Mouse (Mus musculus) MEL (cell line): Measurements from ENCODE around the gene Ep400. TPM values are rescaled to one million over a fixed set of nuclear protein-coding genes. Genes with fewer than 3 reads are reported as not detected.

Experiments
- DNase-seq: peaks from one replicate; pipeline ENCODE4 v3.0.0; 2011; ENCODE audit warnings: low read depth, low spot score
- H3K27ac ChIP-seq: 2 replicates; pipeline ENCODE4 v1.5.1; 2012; ENCODE audit warnings: low read depth, mild to moderate bottlenecking, control low read depth, low read length, moderate library complexity; ENCODE audit not compliant: control insufficient read depth
- H3K27me3 ChIP-seq, 2 experiments: fragments of 150-350 bp in 1 of 2; sonication (generic) in 1 of 2; 2 replicates each; pipeline ENCODE4 v1.6.1; 2012; ENCODE audit warnings: low read length in 2 of 2, mild to moderate bottlenecking in 2 of 2, improper control_type of control experiment in 1 of 2, moderate library complexity in 1 of 2; ENCODE audit not compliant: insufficient read depth in 2 of 2, control insufficient read depth in 1 of 2
- H3K36me3 ChIP-seq, 2 experiments: 2 replicates each; pipeline ENCODE4 v1.6.1; 2012 to 2014; ENCODE audit warnings: low read length in 2 of 2, improper control_type of control experiment in 1 of 2, inconsistent platforms in 1 of 2, mild to moderate bottlenecking in 1 of 2; ENCODE audit not compliant: insufficient read depth in 2 of 2, control insufficient read depth in 1 of 2
- H3K4me1 ChIP-seq, 2 experiments: fragments of 150-350 bp in 1 of 2; sonication (generic) in 1 of 2; 2 replicates each; pipeline ENCODE4 v1.6.1; 2012; ENCODE audit warnings: low read length in 2 of 2, improper control_type of control experiment in 1 of 2, mild to moderate bottlenecking in 1 of 2; ENCODE audit not compliant: insufficient read depth in 2 of 2, control insufficient read depth in 1 of 2
- H3K4me3 ChIP-seq, 2 experiments: fragments of 150-350 bp in 1 of 2; sonication (generic) in 1 of 2; 2 replicates each; pipeline ENCODE4 v1.5.1; 2012; ENCODE audit warnings: low read depth in 2 of 2, low read length in 2 of 2, mild to moderate bottlenecking in 2 of 2, moderate library complexity in 2 of 2, control low read depth in 1 of 2, improper control_type of control experiment in 1 of 2; ENCODE audit not compliant: control insufficient read depth in 1 of 2, insufficient read depth in 1 of 2
- H3K79me2 ChIP-seq: 2 replicates; pipeline ENCODE4 v1.6.1; 2012; ENCODE audit warnings: mild to moderate bottlenecking, low read length, moderate library complexity; ENCODE audit not compliant: control insufficient read depth, poor library complexity, insufficient read depth
- H3K9ac ChIP-seq: 2 replicates; pipeline ENCODE4 v1.6.1; 2012; ENCODE audit warnings: low read depth, mild to moderate bottlenecking, control low read depth, low read length, moderate library complexity; ENCODE audit not compliant: control insufficient read depth, poor library complexity, severe bottlenecking
- H3K9me3 ChIP-seq: fragments of 150-350 bp; sonication (generic); replicated peaks from 2 replicates; pipeline ENCODE4 v1.6.1; 2012; ENCODE audit warnings: mild to moderate bottlenecking, low read length, improper control_type of control experiment, moderate library complexity; ENCODE audit not compliant: insufficient read depth
- BHLHE40 ChIP-seq: IDR thresholded peaks from 2 replicates; pipeline ENCODE4 v1.6.1; 2012; ENCODE audit warnings: low read depth, mild to moderate bottlenecking, inconsistent platforms, low read length, improper control_type of control experiment, borderline replicate concordance
- CHD1 ChIP-seq: IDR thresholded peaks from 2 replicates; pipeline ENCODE4 v1.6.1; 2012; ENCODE audit warnings: low read depth, mild to moderate bottlenecking, inconsistent platforms, low read length, improper control_type of control experiment
- CHD2 ChIP-seq: IDR thresholded peaks from 2 replicates; pipeline ENCODE4 v1.6.1; 2011; ENCODE audit warnings: low read length, improper control_type of control experiment
- CTCF ChIP-seq, 3 experiments: IDR thresholded peaks in 2 of 3; conservative IDR thresholded peaks in 1 of 3; 2 replicates each; pipeline ENCODE4 v1.5.1; 2011 to 2012; ENCODE audit warnings: low read length in 3 of 3, low read depth in 2 of 3, mild to moderate bottlenecking in 2 of 3, improper control_type of control experiment in 1 of 3, inconsistent platforms in 1 of 3, mixed read lengths in 1 of 3, moderate library complexity in 1 of 3; ENCODE audit not compliant: control insufficient read depth in 1 of 3, insufficient read depth in 1 of 3, poor library complexity in 1 of 3, severe bottlenecking in 1 of 3
- ELF1 ChIP-seq: IDR thresholded peaks from 2 replicates; pipeline ENCODE4 v1.6.1; 2014; ENCODE audit warnings: low read depth, mild to moderate bottlenecking, inconsistent platforms, low read length, improper control_type of control experiment, moderate library complexity
- EP300 ChIP-seq, 2 experiments: IDR thresholded peaks; 2 replicates each; pipeline ENCODE4 v1.6.1; 2011; ENCODE audit warnings: improper control_type of control experiment in 2 of 2, low read length in 2 of 2, low read depth in 1 of 2, mild to moderate bottlenecking in 1 of 2
- ETS1 ChIP-seq: IDR thresholded peaks from 2 replicates; pipeline ENCODE4 v1.6.1; 2012; ENCODE audit warnings: low read depth, mild to moderate bottlenecking, inconsistent platforms, low read length, improper control_type of control experiment, moderate library complexity
- GABPA ChIP-seq: IDR thresholded peaks from 2 replicates; pipeline ENCODE4 v1.6.1; 2012; ENCODE audit warnings: low read depth, mild to moderate bottlenecking, inconsistent platforms, low read length, improper control_type of control experiment, moderate library complexity
- GATA1 ChIP-seq: IDR thresholded peaks from 2 replicates; pipeline ENCODE4 v1.6.1; 2011; ENCODE audit warnings: low read depth, low read length, improper control_type of control experiment
- HCFC1 ChIP-seq: IDR thresholded peaks from 2 replicates; pipeline ENCODE4 v1.6.1; 2012; ENCODE audit warnings: low read depth, mild to moderate bottlenecking, inconsistent platforms, low read length, improper control_type of control experiment, moderate library complexity
- JUND ChIP-seq: IDR thresholded peaks from 2 replicates; pipeline ENCODE4 v1.6.1; 2011; ENCODE audit warnings: low read depth, mild to moderate bottlenecking, improper control_type of control experiment, low read length
- KAT2A ChIP-seq: conservative IDR thresholded peaks from 2 replicates; pipeline ENCODE4 v1.6.1; 2012; ENCODE audit warnings: low read depth, low read length, improper control_type of control experiment, inconsistent platforms
- MAFK ChIP-seq: IDR thresholded peaks from 2 replicates; pipeline ENCODE4 v1.6.1; 2011; ENCODE audit warnings: low read depth, mild to moderate bottlenecking, low read length, improper control_type of control experiment, borderline replicate concordance
- MAX ChIP-seq: IDR thresholded peaks from 2 replicates; pipeline ENCODE4 v1.6.1; 2011; ENCODE audit warnings: low read length, improper control_type of control experiment
- MAZ ChIP-seq: IDR thresholded peaks from 2 replicates; pipeline ENCODE4 v1.6.1; 2012; ENCODE audit warnings: low read depth, mild to moderate bottlenecking, inconsistent platforms, low read length, improper control_type of control experiment
- MEF2A ChIP-seq: IDR thresholded peaks from 2 replicates; pipeline ENCODE4 v1.6.1; 2014; ENCODE audit warnings: low read depth, mild to moderate bottlenecking, inconsistent platforms, low read length, improper control_type of control experiment; ENCODE audit not compliant: poor library complexity, insufficient replicate concordance, severe bottlenecking; ENCODE audit errors: extremely low read depth
- MXI1 ChIP-seq: IDR thresholded peaks from 2 replicates; pipeline ENCODE4 v1.6.1; 2011; ENCODE audit warnings: mild to moderate bottlenecking, low read depth, low read length, improper control_type of control experiment
- MYB ChIP-seq: IDR thresholded peaks from 2 replicates; pipeline ENCODE4 v1.6.1; 2011; ENCODE audit warnings: mild to moderate bottlenecking, low read depth, low read length, improper control_type of control experiment
- MYC ChIP-seq: IDR thresholded peaks from 2 replicates; pipeline ENCODE4 v1.6.1; 2011; ENCODE audit warnings: low read depth, mild to moderate bottlenecking, low read length, improper control_type of control experiment, moderate library complexity
- NELFE ChIP-seq: IDR thresholded peaks from 2 replicates; pipeline ENCODE4 v1.6.1; 2011; ENCODE audit warnings: low read depth, low read length, improper control_type of control experiment
- NRF1 ChIP-seq: IDR thresholded peaks from 2 replicates; pipeline ENCODE4 v1.6.1; 2014; ENCODE audit warnings: low read depth, mild to moderate bottlenecking, inconsistent platforms, low read length, improper control_type of control experiment, moderate library complexity; ENCODE audit not compliant: poor library complexity, insufficient read depth, severe bottlenecking
- POLR2A ChIP-seq, 2 experiments: IDR thresholded peaks; 2 replicates each; pipeline ENCODE4 v1.6.1; 2011 to 2012; ENCODE audit warnings: low read length in 2 of 2, mild to moderate bottlenecking in 2 of 2, control low read depth in 1 of 2, improper control_type of control experiment in 1 of 2, low read depth in 1 of 2, moderate library complexity in 1 of 2; ENCODE audit not compliant: control insufficient read depth in 1 of 2, insufficient read depth in 1 of 2, poor library complexity in 1 of 2
- POLR2AphosphoS2 ChIP-seq: IDR thresholded peaks from 2 replicates; pipeline ENCODE4 v1.6.1; 2011; ENCODE audit warnings: low read length, improper control_type of control experiment
- POLR2AphosphoS5 ChIP-seq: IDR thresholded peaks from 2 replicates; pipeline ENCODE4 v1.6.1; 2012; ENCODE audit warnings: low read depth, borderline replicate concordance, mild to moderate bottlenecking, inconsistent platforms, low read length, moderate library complexity, mixed read lengths
- RAD21 ChIP-seq: IDR thresholded peaks from 2 replicates; pipeline ENCODE4 v1.6.1; 2011; ENCODE audit warnings: mild to moderate bottlenecking, low read depth, low read length, improper control_type of control experiment
- RCOR1 ChIP-seq: IDR thresholded peaks from 2 replicates; pipeline ENCODE4 v1.6.1; 2012; ENCODE audit warnings: low read depth, mild to moderate bottlenecking, inconsistent platforms, low read length, improper control_type of control experiment
- SIN3A ChIP-seq: IDR thresholded peaks from 2 replicates; pipeline ENCODE4 v1.6.1; 2012; ENCODE audit warnings: low read length, improper control_type of control experiment, inconsistent platforms
- SMC3 ChIP-seq: IDR thresholded peaks from 2 replicates; pipeline ENCODE4 v1.6.1; 2011; ENCODE audit warnings: low read depth, low read length, improper control_type of control experiment
- TAL1 ChIP-seq: IDR thresholded peaks from 2 replicates; pipeline ENCODE4 v1.6.1; 2012; ENCODE audit warnings: mild to moderate bottlenecking, inconsistent platforms, low read length, moderate library complexity, mixed read lengths
- TBP ChIP-seq: IDR thresholded peaks from 2 replicates; pipeline ENCODE4 v1.8.0; 2011; ENCODE audit warnings: low read depth, low read length, improper control_type of control experiment
- TCF12 ChIP-seq: IDR thresholded peaks from 2 replicates; pipeline ENCODE4 v1.6.1; 2014; ENCODE audit warnings: low read depth, mild to moderate bottlenecking, inconsistent platforms, low read length, improper control_type of control experiment, moderate library complexity
- UBTF ChIP-seq: IDR thresholded peaks from 2 replicates; pipeline ENCODE4 v1.6.1; 2012; ENCODE audit warnings: low read depth, mild to moderate bottlenecking, inconsistent platforms, low read length, improper control_type of control experiment, moderate library complexity, borderline replicate concordance; ENCODE audit not compliant: insufficient read depth
- USF1 ChIP-seq: IDR thresholded peaks from 2 replicates; pipeline ENCODE4 v1.6.1; 2014; ENCODE audit warnings: low read depth, mild to moderate bottlenecking, inconsistent platforms, low read length, improper control_type of control experiment, moderate library complexity
- USF2 ChIP-seq, 2 experiments: IDR thresholded peaks; 2 replicates each; pipeline ENCODE4 v1.6.1; 2011 to 2012; ENCODE audit warnings: improper control_type of control experiment in 2 of 2, low read length in 2 of 2, borderline replicate concordance in 1 of 2, inconsistent platforms in 1 of 2, low read depth in 1 of 2, mild to moderate bottlenecking in 1 of 2; ENCODE audit not compliant: insufficient read depth in 1 of 2
- ZC3H11A ChIP-seq: IDR thresholded peaks from 2 replicates; pipeline ENCODE4 v1.6.1; 2012; ENCODE audit warnings: low read depth, mild to moderate bottlenecking, inconsistent platforms, low read length, improper control_type of control experiment
- ZNF384 ChIP-seq: IDR thresholded peaks from 2 replicates; pipeline ENCODE4 v1.6.1; 2012; ENCODE audit warnings: low read depth, mild to moderate bottlenecking, inconsistent platforms, low read length, improper control_type of control experiment
- polyA plus RNA-seq, 2 experiments: library from polyadenylated mRNA; stranded (reverse) in 1 of 2; unstranded in 1 of 2; fragments of >175 nt in 1 of 2; fragments of >200 nt in 1 of 2; gene quantifications; 2 replicates each; pipeline versions ENCODE4 v1.2.1 to v1.2.4; 2012; ENCODE audit warnings: low replicate concordance in 2 of 2, low read depth in 1 of 2; ENCODE audit not compliant: insufficient read length in 2 of 2, insufficient read depth in 1 of 2, missing spikeins in 1 of 2
- total RNA-seq: library from RNA; depleted of rRNA; stranded (reverse); fragments of 300-350 nt; gene quantifications from 2 replicates; pipeline ENCODE4 v1.2.3, GENCODE M21; 2012

Ep400 gene
- total and polyA plus RNA-seq, 3 experiments: 21.5 to 96.8 (median 27.2) TPM

- H3K4me3 ChIP-seq: peak overlapping the region; percentile 87 to 94
- peaks cover 0 to 23% of the 10 kb centered on the region in 2 experiments; a peak in 2 of 4 replicates for H3K36me3 ChIP-seq
- H3K9me3 ChIP-seq: no peaks in the 10 kb centered on the region
- H3K79me2 ChIP-seq: peaks cover 8% of the 10 kb centered on the region
- peak; percentile 78 for DNase-seq
- peak overlapping the region; percentile 49 for H3K27ac ChIP-seq
- peaks cover 12 to 29% of the 10 kb centered on the region in 2 experiments; a peak in 3 of 4 replicates for H3K4me1 ChIP-seq
- H3K9ac ChIP-seq: peak overlapping the region; percentile 82
- no peaks in the 10 kb centered on the region for H3K27me3 ChIP-seq
- TF ChIP-seq UBTF: no peak
- TF ChIP-seq CTCF (IDR thresholded peaks at IDR 0.05 in 2 of 3, conservative IDR thresholded peaks at IDR 0.05 in 1 of 3; ENCODE audit: control insufficient read depth in 1 of 3, insufficient read depth in 1 of 3, low read depth in 2 of 3, low read length in 3 of 3, poor library complexity in 1 of 3, severe bottlenecking in 1 of 3): no peak
- TF ChIP-seq CHD2: no peak
- TF ChIP-seq POLR2AphosphoS5: no peak
- TF ChIP-seq TBP: no peak
- no peak for TF ChIP-seq RAD21
- TF ChIP-seq TCF12: no peak
- no peak for TF ChIP-seq ZC3H11A
- peak; percentile 26; the same call in 1 of the 2 replicates for TF ChIP-seq ETS1
- TF ChIP-seq GABPA: no peak
- 0 out of 2 replicates have a peak, but pooled peaks have one; percentile 22 for TF ChIP-seq MAZ
- no peak for TF ChIP-seq CHD1
- no peak for TF ChIP-seq JUND
- TF ChIP-seq MAX: peak; percentile 46; the same call in 1 of the 2 replicates
- no peak for TF ChIP-seq MEF2A
- TF ChIP-seq KAT2A: no peak
- peak; percentile 94 for TF ChIP-seq SIN3A
- 0 out of 2 replicates have a peak, but pooled peaks have one; percentile 19 for TF ChIP-seq HCFC1
- TF ChIP-seq TAL1: no peak
- peak; percentile 97 for TF ChIP-seq MAFK
- TF ChIP-seq SMC3: no peak
- peak in 1 of 2 experiments; percentile 57; a peak in 1 of 4 replicates for TF ChIP-seq POLR2A (IDR thresholded peaks at IDR 0.05; ENCODE audit: control insufficient read depth in 1 of 2, insufficient read depth in 1 of 2, low read depth in 1 of 2, low read length in 2 of 2, poor library complexity in 1 of 2)
- TF ChIP-seq BHLHE40: no peak
- no peak for TF ChIP-seq ZNF384
- peak in 1 of 2 experiments; percentile 27; a peak in 2 of 4 replicates for TF ChIP-seq EP300 (IDR thresholded peaks at IDR 0.05; ENCODE audit: low read depth in 1 of 2, low read length in 2 of 2)
- TF ChIP-seq MYC: no peak
- peak; percentile 68; the same call in 1 of the 2 replicates for TF ChIP-seq MXI1
- no peak for TF ChIP-seq USF2 (IDR thresholded peaks at IDR 0.05; ENCODE audit: borderline replicate concordance in 1 of 2, insufficient read depth in 1 of 2, low read depth in 1 of 2, low read length in 2 of 2)
- no peak for TF ChIP-seq GATA1
- no peak for TF ChIP-seq POLR2AphosphoS2
- TF ChIP-seq NRF1: no peak
- TF ChIP-seq USF1: peak; percentile 52; the same call in 1 of the 2 replicates
- TF ChIP-seq MYB: 0 out of 2 replicates have a peak, but pooled peaks have one; percentile 28
- TF ChIP-seq ELF1: no peak
- no peak for TF ChIP-seq NELFE
- no peak for TF ChIP-seq RCOR1
Measured at GRCm38 (mm10) chr5:110808061-110808631, 37.6 kb upstream of the Ep400 start.
